Mouse (Mus musculus) forebrain, embryonic 15.5 days (tissue): ENCODE data around the gene Asap3. TPM values are rescaled to one million over a fixed set of nuclear protein-coding genes. Genes with fewer than 3 reads are reported as not detected.

Experiments used
- ATAC-seq: fragments of 200-750 bp; cut with Nextera tagmentation; replicated peaks from 2 replicates; pipeline ENCODE4 v1.8.0; 2017; ENCODE audit warnings: mild to moderate bottlenecking, moderate TSS enrichment, moderate library complexity
- H3K27ac ChIP-seq: fragments of 300-500 bp; sonication (generic); replicated peaks from 2 replicates; pipeline ENCODE4 v1.5.1; 2015; ENCODE audit warnings: mild to moderate bottlenecking, inconsistent platforms
- H3K27me3 ChIP-seq: fragments of 300-500 bp; sonication (generic); 2 replicates; pipeline ENCODE4 v1.6.1; 2015; ENCODE audit warnings: inconsistent platforms
- H3K36me3 ChIP-seq: fragments of 300-500 bp; sonication (generic); 2 replicates; pipeline ENCODE4 v1.6.1; 2015; ENCODE audit warnings: mild to moderate bottlenecking, inconsistent platforms
- H3K4me1 ChIP-seq: fragments of 300-500 bp; sonication (generic); 2 replicates; pipeline ENCODE4 v1.6.1; 2015; ENCODE audit warnings: inconsistent platforms
- H3K4me2 ChIP-seq: fragments of 300-500 bp; sonication (generic); replicated peaks from 2 replicates; pipeline ENCODE4 v1.6.1; 2015; ENCODE audit warnings: mild to moderate bottlenecking, inconsistent platforms
- H3K4me3 ChIP-seq: fragments of 300-500 bp; sonication (generic); 2 replicates; pipeline ENCODE4 v1.5.1; 2015; ENCODE audit warnings: mild to moderate bottlenecking, inconsistent platforms
- H3K9ac ChIP-seq: fragments of 300-500 bp; sonication (generic); replicated peaks from 2 replicates; pipeline ENCODE4 v1.6.1; 2015; ENCODE audit warnings: mild to moderate bottlenecking, inconsistent platforms
- H3K9me3 ChIP-seq: fragments of 300-500 bp; sonication (generic); 2 replicates; pipeline ENCODE4 v1.6.1; 2016; ENCODE audit warnings: inconsistent platforms
- WGBS: fragments of 180-500 bp; shearing (Covaris S2); methylation state at CpG from one replicate; pipeline ENCODE4 v1.1.7; 2015; ENCODE audit warnings: mixed read lengths; 5-methylcytosine and 5-hydroxymethylcytosine counted together
- polyA plus RNA-seq: library from polyadenylated mRNA; unstranded; fragments of >200 nt; fragmentation: Nextera tagmentation; extraction: Ambion mirVana; gene quantifications from 2 replicates; pipeline ENCODE4 v1.2.1, GENCODE M21; 2015

Gene Asap3
- polyA plus RNA-seq, 1 experiment from 2014 or later, result 3.4 TPM

DNA sequence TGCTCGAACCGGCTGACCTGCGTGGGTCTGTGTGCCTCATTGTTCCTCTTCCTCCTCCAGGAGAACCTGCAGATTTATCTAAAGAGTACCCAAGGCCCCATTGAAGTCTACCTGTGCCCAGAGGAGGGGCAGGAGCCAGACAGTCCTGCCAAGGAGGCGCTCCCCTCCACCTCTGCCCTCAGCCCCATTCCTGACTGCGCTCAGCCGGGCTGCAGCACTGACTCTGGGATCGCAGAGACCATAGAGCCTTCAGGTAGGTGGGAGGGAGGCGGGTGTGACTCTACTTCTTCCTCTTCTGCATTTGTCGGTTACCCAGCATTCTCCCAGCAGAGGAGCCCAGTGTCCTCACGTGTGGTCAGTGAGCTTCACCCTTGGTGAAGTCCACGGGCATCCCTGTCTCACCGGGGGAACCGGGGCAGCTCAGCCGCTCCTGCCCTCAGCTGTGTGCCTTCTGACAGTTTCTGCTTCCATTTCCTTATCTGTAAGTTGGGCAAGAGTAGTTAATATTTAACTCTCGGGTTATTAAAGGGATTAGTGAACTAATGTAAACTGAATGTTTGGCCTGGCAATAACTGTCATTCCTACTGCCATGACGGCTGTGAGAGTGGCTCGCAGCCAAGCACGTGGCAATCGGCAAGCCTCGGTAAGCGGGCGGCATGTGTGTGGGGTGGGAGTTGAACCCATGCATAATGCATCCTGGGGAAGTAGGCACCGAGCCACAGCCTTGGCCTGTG is 19.3 kb upstream of the Asap3 start:
- no peaks in the 10 kb centered on the region for H3K9me3 ChIP-seq
- no peak overlapping the region for H3K4me3 ChIP-seq
- H3K36me3 ChIP-seq, result no peaks in the 10 kb centered on the region
- no peak for ATAC-seq
- peaks cover 8% of the 10 kb centered on the region for H3K4me1 ChIP-seq
- no peak overlapping the region for H3K9ac ChIP-seq
- whole genome bisulfite sequencing, result 76% methylated on average over 23 of the region's 23 CpGs
- H3K27me3 ChIP-seq, result no peaks in the 10 kb centered on the region
- no peak overlapping the region for H3K4me2 ChIP-seq
- no peak overlapping the region; the same call in 1 of the 2 replicates for H3K27ac ChIP-seq

GRCm38 (mm10) chr4:136188973-136189737 is 17.0 kb upstream of the Asap3 start:
- H3K4me3 ChIP-seq, result no peak overlapping the region
- H3K27me3 ChIP-seq, result no peaks in the 10 kb centered on the region
- 81% methylated on average over 6 of the region's 6 CpGs for WGBS
- no peak for ATAC-seq
- H3K4me1 ChIP-seq, result peaks cover 8% of the 10 kb centered on the region
- H3K4me2 ChIP-seq, result no peak overlapping the region
- no peak overlapping the region for H3K27ac ChIP-seq
- H3K9ac ChIP-seq, result no peak overlapping the region
- no peaks in the 10 kb centered on the region for H3K36me3 ChIP-seq
- H3K9me3 ChIP-seq, result no peaks in the 10 kb centered on the region

DNA sequence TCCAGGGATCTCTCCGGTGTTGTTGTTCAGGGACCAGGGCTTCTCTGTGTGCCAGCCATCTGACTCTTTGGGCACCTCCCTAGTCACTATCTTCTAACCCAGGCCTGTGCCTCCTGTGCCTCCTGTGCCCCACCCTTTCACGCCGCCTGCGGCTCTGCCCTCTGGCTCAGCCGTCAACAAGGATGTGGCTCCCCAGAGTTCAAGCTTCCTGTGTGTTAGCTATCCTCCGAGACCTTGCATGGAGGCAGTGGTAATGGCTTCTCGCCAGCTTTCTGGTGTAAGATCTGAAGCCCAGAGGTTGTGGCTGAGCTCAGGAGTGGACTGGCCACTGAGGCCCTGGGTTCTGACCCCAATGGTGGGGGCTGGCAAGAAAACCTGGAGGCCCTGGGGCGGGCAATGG is 16.3 kb upstream of the Asap3 start:
- no peak overlapping the region for H3K4me3 ChIP-seq
- H3K4me2 ChIP-seq, result no peak overlapping the region
- no peak overlapping the region for H3K27ac ChIP-seq
- H3K9me3 ChIP-seq, result no peaks in the 10 kb centered on the region
- H3K9ac ChIP-seq, result no peak overlapping the region
- H3K36me3 ChIP-seq, result no peaks in the 10 kb centered on the region
- peaks cover 8% of the 10 kb centered on the region for H3K4me1 ChIP-seq
- H3K27me3 ChIP-seq, result no peaks in the 10 kb centered on the region
- 94% methylated on average over 8 of the region's 8 CpGs for WGBS
- no peak for ATAC-seq

- Histone ChIP-seq H3K36me3 (no peaks in the 10 kb centered on the region), H3K4me3 (no peak overlapping the region), H3K9me3 (no peaks in the 10 kb centered on the region), H3K4me2 (no peak overlapping the region), H3K9ac (no peak overlapping the region), H3K27me3 (no peaks in the 10 kb centered on the region), H3K27ac (no peak overlapping the region), H3K4me1 (no peaks in the 10 kb centered on the region)
- 92% methylated on average over 3 of the region's 3 CpGs for WGBS
- no peak for ATAC-seq
Measured at GRCm38 (mm10) chr4:136193571-136193970, 12.6 kb upstream of the Asap3 start.

GRCm38 (mm10) chr4:136195029-136195428 is 11.1 kb upstream of the Asap3 start:
- Histone ChIP-seq H3K27me3 (no peaks in the 10 kb centered on the region), H3K4me2 (no peak overlapping the region), H3K36me3 (no peaks in the 10 kb centered on the region), H3K9me3 (no peaks in the 10 kb centered on the region), H3K4me1 (no peaks in the 10 kb centered on the region), H3K4me3 (no peak overlapping the region), H3K27ac (no peak overlapping the region), H3K9ac (no peak overlapping the region)
- no peak for ATAC-seq
- 70% methylated on average over 7 of the region's 7 CpGs for WGBS

DNA sequence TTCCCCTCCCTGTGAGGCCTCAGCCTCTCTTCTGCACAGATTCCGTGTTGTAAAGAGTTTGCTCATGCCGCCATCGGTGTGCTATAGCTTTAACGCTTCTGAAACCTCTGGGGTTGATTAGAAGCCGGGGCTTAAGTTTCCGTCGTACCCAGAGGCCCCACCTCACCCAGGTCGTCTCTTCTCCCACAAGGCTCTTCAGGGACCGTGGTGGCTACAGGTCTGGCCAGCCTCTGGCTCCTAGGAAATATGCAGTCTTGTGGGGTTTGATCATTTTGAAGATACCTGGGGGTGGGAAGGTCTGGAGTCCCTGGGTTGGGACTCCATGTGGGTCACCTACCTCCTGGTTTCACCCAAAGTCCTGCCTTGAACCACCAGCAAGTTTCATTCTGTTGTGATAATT is 10.5 kb upstream of the Asap3 start:
- Histone ChIP-seq H3K4me2 (no peak overlapping the region), H3K27me3 (no peaks in the 10 kb centered on the region), H3K4me3 (no peak overlapping the region), H3K36me3 (no peaks in the 10 kb centered on the region), H3K27ac (no peak overlapping the region), H3K9me3 (no peaks in the 10 kb centered on the region), H3K4me1 (no peaks in the 10 kb centered on the region), H3K9ac (no peak overlapping the region)
- ATAC-seq, result no peak
- WGBS, result 80% methylated on average over 9 of the region's 9 CpGs

GRCm38 (mm10) chr4:136196201-136196600 is 10.0 kb upstream of the Asap3 start:
- Histone ChIP-seq H3K4me1 (no peaks in the 10 kb centered on the region), H3K9ac (no peak overlapping the region), H3K4me3 (no peak overlapping the region), H3K9me3 (no peaks in the 10 kb centered on the region), H3K36me3 (no peaks in the 10 kb centered on the region), H3K27ac (no peak overlapping the region), H3K4me2 (no peak overlapping the region), H3K27me3 (no peaks in the 10 kb centered on the region)
- ATAC-seq, result no peak
- WGBS, result 87% methylated on average over 10 of the region's 10 CpGs

DNA sequence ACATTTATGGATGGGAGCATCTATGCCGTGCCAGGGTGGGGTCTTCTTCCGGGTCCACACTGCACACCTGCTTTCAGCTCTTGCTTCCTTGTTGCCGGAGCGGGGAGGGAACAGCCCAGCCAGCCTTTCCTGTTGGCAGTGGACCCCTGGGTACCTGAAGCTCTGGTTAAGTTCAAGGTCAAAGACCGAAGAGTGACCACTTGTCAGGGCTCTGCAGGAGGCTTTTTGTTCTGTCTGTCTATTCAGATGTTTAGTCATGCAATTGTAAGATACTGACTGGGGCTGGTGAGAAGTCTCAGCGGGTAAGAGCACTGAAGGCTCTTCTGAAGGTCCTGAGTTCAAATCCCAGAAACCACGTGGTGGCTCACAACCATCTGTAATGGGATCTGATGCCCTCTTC is 7.3 kb upstream of the Asap3 start:
- WGBS, result 76% methylated on average over 7 of the region's 7 CpGs
- H3K9me3 ChIP-seq, result no peaks in the 10 kb centered on the region
- no peak for ATAC-seq
- no peak overlapping the region for H3K4me2 ChIP-seq
- H3K4me3 ChIP-seq, result no peak overlapping the region
- no peak overlapping the region for H3K9ac ChIP-seq
- no peak overlapping the region for H3K27ac ChIP-seq
- no peaks in the 10 kb centered on the region for H3K36me3 ChIP-seq
- H3K4me1 ChIP-seq, result no peaks in the 10 kb centered on the region
- H3K27me3 ChIP-seq, result no peaks in the 10 kb centered on the region

DNA sequence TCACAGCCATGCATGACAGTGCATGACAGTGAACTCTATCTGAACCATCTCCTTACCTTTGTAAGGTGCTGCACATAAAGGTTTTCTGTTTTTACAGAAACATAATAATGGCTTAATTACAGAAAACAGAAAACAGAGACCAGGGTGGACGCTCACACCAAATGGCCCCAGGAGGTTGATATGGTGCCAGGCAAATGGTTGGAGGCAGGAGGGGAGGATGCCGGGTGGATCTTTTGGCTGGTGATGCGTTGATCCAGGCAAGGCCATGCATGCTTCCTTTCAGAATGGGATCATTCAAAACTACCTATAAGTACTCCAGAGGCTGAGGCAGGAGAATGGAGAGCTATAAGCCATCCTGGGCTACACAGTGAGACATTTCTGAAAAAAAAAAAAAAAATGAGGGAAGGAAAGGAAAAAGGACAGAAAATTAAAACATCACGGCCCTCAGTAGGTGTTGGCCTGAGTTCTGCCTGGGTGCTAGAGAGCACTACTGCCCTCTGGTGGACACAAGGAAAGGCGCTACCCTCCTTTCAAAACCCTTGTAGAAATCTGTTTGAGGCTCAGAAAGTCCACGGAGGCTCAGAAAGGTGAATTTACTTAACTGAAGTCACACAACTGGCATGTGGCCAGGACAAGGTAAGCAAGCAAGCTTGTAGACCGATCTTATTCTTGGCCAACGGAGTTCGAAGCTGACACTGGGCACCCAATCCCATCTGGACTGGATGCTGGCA is 6.4 kb upstream of the Asap3 start:
- no peak overlapping the region for H3K4me2 ChIP-seq
- no peaks in the 10 kb centered on the region for H3K27me3 ChIP-seq
- ATAC-seq, result no peak
- no peak overlapping the region for H3K27ac ChIP-seq
- H3K4me3 ChIP-seq, result no peak overlapping the region
- whole genome bisulfite sequencing, result 31% methylated on average over 9 of the region's 9 CpGs
- H3K9ac ChIP-seq, result no peak overlapping the region
- H3K9me3 ChIP-seq, result no peaks in the 10 kb centered on the region
- no peaks in the 10 kb centered on the region for H3K4me1 ChIP-seq
- H3K36me3 ChIP-seq, result no peaks in the 10 kb centered on the region

- no peaks in the 10 kb centered on the region for H3K36me3 ChIP-seq
- WGBS, result 3% methylated on average over 9 of the region's 9 CpGs
- no peak overlapping the region for H3K9ac ChIP-seq
- no peaks in the 10 kb centered on the region for H3K27me3 ChIP-seq
- no peak for ATAC-seq
- no peak overlapping the region for H3K4me2 ChIP-seq
- H3K4me3 ChIP-seq, result no peak overlapping the region
- H3K4me1 ChIP-seq, result peaks cover 11% of the 10 kb centered on the region
- no peak overlapping the region for H3K27ac ChIP-seq
- no peaks in the 10 kb centered on the region for H3K9me3 ChIP-seq
Measured at GRCm38 (mm10) chr4:136202509-136202908, 3.7 kb upstream of the Asap3 start.

GRCm38 (mm10) chr4:136204775-136205174 is 1.4 kb upstream of the Asap3 start:
- no peak for ATAC-seq
- WGBS, result 81% methylated on average over 2 of the region's 2 CpGs
- no peaks in the 10 kb centered on the region for H3K27me3 ChIP-seq
- peaks cover 12% of the 10 kb centered on the region for H3K4me1 ChIP-seq
- H3K4me3 ChIP-seq, result no peak overlapping the region
- no peak overlapping the region for H3K4me2 ChIP-seq
- no peak overlapping the region for H3K27ac ChIP-seq
- H3K9me3 ChIP-seq, result no peaks in the 10 kb centered on the region
- H3K9ac ChIP-seq, result no peak overlapping the region
- H3K36me3 ChIP-seq, result no peaks in the 10 kb centered on the region

DNA sequence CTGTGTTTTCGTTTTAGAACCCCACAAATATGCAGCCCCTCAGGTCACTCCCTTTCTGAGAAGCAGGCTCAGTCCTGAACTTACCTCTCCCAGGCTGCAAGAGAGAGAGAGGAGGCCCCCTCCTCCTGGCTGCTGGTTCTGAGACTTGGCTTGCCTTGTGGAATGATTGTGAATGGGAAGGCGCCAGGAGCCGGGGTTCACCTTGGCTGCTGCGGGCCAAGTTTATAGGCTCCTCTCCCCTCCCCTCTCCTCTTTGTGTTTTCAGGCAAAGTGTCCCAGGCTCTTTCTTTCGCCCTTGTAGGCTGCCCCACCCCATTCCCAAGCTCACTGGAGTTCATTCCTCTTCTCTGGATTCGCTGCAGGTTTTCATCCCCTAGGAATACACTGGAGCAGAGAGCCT is 778 bp downstream of the Asap3 start:
- ATAC-seq, result no peak
- WGBS, result 4% methylated on average over 6 of the region's 6 CpGs
- Histone ChIP-seq H3K4me3 (peak overlapping the region; percentile 55), H3K9me3 (no peaks in the 10 kb centered on the region), H3K36me3 (no peaks in the 10 kb centered on the region), H3K9ac (peak overlapping the region; percentile 66), H3K27ac (no peak overlapping the region), H3K4me1 (peaks cover 12% of the 10 kb centered on the region), H3K27me3 (no peaks in the 10 kb centered on the region), H3K4me2 (peak overlapping the region; percentile 92)
